In the genomic region with DNA sequence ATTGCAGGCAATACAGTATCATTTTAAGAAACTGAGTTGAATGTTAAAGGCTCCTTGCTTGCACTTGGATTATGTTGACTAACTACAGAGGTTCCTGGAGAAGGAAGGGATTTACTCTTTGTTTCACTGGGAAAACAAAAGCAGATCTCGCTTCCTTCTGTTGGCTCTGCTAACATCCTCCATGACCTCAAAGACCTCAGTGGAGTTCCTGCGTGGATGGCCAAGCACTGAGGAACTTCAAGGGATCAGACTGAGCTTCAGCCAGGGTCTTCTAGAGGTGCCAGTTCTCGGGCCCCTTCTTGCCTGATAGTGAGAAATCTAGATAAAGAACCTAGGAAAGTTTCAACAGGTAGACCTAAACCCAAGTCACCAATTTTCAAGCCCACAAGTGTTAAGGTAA, we compare ENCODE assay signal across 20 mouse cellular contexts.
DNase-seq lines count a peak whose midpoint lies in the region; TF ChIP-seq lines count a peak whose summit lies in the region.
"Had no signal": no experiment of that assay in that cellular context is flagged by ENCODE, and none has a peak within 500 bp of the region (broad histone marks: within the 10 kb centered on the region; RNA-seq: fewer than 3 reads in every experiment).

No protein-coding gene starts in this region.

- no peaks in the 10 kb centered on the region for H3K36me3 ChIP-seq in kidney, adult 2 months (ENCODE audit: control insufficient read depth, insufficient read depth, low read length)
- H3K36me3 ChIP-seq: embryonic facial prominence, embryonic 10.5 days; embryonic facial prominence, embryonic 12.5 days; forebrain, embryonic 15.5 days had no signal

- no peaks in the 10 kb centered on the region for H3K4me1 ChIP-seq in kidney, adult 2 months (ENCODE audit: control insufficient read depth, insufficient read depth, low read length)
- H3K4me1 ChIP-seq in brown adipose tissue, adult 24 weeks (ENCODE audit: control insufficient read depth, insufficient read depth, insufficient read length, low read length): peaks cover 28% of the 10 kb centered on the region
- H3K4me1 ChIP-seq: embryonic facial prominence, embryonic 12.5 days; forebrain, embryonic 13.5 days had no signal

- TF ChIP-seq POLR2A in kidney, adult 2 months (IDR thresholded peaks at IDR 0.05; ENCODE audit: low read depth, low read length): no peak

- no peak for TF ChIP-seq CTCF in kidney, adult 2 months (conservative IDR thresholded peaks at IDR 0.05; ENCODE audit: insufficient read depth, insufficient read length, low read depth, low read length)

- intact Hi-C loops in heart, postnatal 36 days (cut with DNase I): loop anchor here (2.0 kb wide), 1 partner anchor 356 kb away; no protein-coding TSS in a partner anchor
- intact Hi-C loops in heart, postnatal 14 days (cut with DNase I): loop anchor here (5.0 kb wide), 1 partner anchor 255 kb away; no protein-coding TSS in a partner anchor

- no peaks in the 10 kb centered on the region for H3K27me3 ChIP-seq in kidney, adult 2 months (replicated peaks; ENCODE audit: control insufficient read depth, insufficient read depth, low read length)
- H3K27me3 ChIP-seq: embryonic facial prominence, embryonic 12.5 days; forebrain, embryonic 13.5 days; forebrain, embryonic 15.5 days had no signal

- 64% methylated on average over 3 of the region's 3 CpGs for WGBS in kidney, adult 2 months

- DNase-seq in heart, adult 11 months: peak; percentile 92
- no peak for DNase-seq in heart, postnatal 36 days
- peak; percentile 37 for DNase-seq in heart, adult 8-10 months (ENCODE audit: low spot score)
- no peak for DNase-seq in heart, postnatal 14 days
- DNase-seq in kidney, adult 2 months: peak; percentile 8
- no peak for DNase-seq in kidney, adult 9 months
- no peak for DNase-seq in layer of hippocampus, postnatal 36 days
- DNase-seq: adrenal gland, adult 2 months; adrenal gland, postnatal 10 days; adrenal gland, postnatal 25 days; cerebellum, adult 11-12 months; cerebellum, adult 2 months; cerebellum, adult 9-10 months; cerebellum, postnatal 10 days; cerebellum, postnatal 25 days had no signal

- no peak overlapping the region for H3K27ac ChIP-seq in kidney, adult 2 months (ENCODE audit: insufficient read depth, low read depth, low read length)
- H3K27ac ChIP-seq in brown adipose tissue, adult 24 weeks (replicated peaks; ENCODE audit: low read depth, low read length): peak overlapping the region; percentile 54
- H3K27ac ChIP-seq: embryonic facial prominence, embryonic 10.5 days; embryonic facial prominence, embryonic 12.5 days; forebrain, embryonic 13.5 days; forebrain, embryonic 15.5 days had no signal

- H3K4me3 ChIP-seq in kidney, adult 2 months (ENCODE audit: insufficient read depth, low read depth, low read length): no peak overlapping the region
- no peak overlapping the region for H3K4me3 ChIP-seq in brown adipose tissue, adult 24 weeks (ENCODE audit: insufficient read depth, low read depth, low read length)
- H3K4me3 ChIP-seq: embryonic facial prominence, embryonic 10.5 days; embryonic facial prominence, embryonic 12.5 days; forebrain, embryonic 13.5 days; forebrain, embryonic 15.5 days had no signal

Comparison
In these comparisons a context has a peak if more than half of its experiments do, and no peak if none do; other contexts are left out.
1. DNase-seq: peak in heart, adult 11 months (single experiment), heart, adult 8-10 months (single experiment) and kidney, adult 2 months (single experiment); none in heart, postnatal 36 days (0 of 2), heart, postnatal 14 days (0 of 2), kidney, adult 9 months (single experiment) and layer of hippocampus, postnatal 36 days (0 of 2).